Mouse (Mus musculus): ENCODE measurements around the gene Magi1. TPM values are rescaled to one million over a fixed set of nuclear protein-coding genes. Genes with fewer than 3 reads are reported as not detected.

Magi1 gene
- polyA plus RNA-seq, 1 experiment from 2014 or later, result 7.0 TPM

DNA sequence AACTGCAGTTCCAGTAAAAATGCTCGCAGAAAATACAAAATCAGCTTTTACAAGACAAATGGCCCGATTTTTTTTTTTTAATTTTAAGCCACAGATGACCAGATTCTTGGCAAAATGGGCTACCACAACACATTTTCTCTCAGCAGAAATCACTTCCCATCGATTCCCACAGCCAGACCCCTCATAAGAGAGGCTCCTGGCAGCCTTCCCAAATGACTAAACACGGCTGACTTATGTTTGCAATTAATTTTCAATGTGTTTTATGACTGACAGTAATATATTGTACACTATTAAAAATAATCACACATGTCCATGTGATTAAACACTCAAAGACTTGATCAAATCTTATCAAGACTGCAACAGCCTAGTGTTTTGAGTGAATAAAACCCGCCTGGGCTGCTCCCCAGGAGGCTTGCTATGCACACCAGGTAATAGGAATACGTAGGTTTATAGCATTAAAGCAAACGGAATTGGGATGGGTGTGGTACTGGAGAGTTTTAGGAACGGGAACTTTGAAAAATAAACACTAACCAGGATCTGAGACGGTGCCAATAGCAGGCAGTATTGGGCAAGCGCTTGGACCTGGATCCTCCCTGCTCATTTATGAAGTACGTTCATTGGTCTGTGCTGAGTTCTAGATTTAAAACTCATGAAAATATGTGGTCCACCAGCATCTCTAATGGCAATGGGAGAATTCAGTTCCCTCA, 176.2 kb downstream of the Magi1 start:
- no peak overlapping the region for H3K4me2 ChIP-seq (replicated peaks; ENCODE audit: low read depth, low read length)
- H3K27ac ChIP-seq (ENCODE audit: low read length), result no peak overlapping the region
- H3K4me1 ChIP-seq (ENCODE audit: insufficient read depth, low read length), result peaks cover 4% of the 10 kb centered on the region; the same call in 1 of the 2 replicates
- H3K9me3 ChIP-seq (ENCODE audit: low read length), result no peaks in the 10 kb centered on the region
- no peaks in the 10 kb centered on the region for H3K36me3 ChIP-seq (ENCODE audit: insufficient read depth, low read length)
- ATAC-seq (ENCODE audit: low FRiP score, low TSS enrichment), result no peak
- 61% methylated on average over 11 of the region's 11 CpGs for WGBS
- H3K27me3 ChIP-seq (ENCODE audit: insufficient read depth, low read length), result no peaks in the 10 kb centered on the region
- no peak overlapping the region for H3K9ac ChIP-seq (replicated peaks; ENCODE audit: low read length)
- H3K4me3 ChIP-seq (ENCODE audit: low read length), result no peak overlapping the region

DNA sequence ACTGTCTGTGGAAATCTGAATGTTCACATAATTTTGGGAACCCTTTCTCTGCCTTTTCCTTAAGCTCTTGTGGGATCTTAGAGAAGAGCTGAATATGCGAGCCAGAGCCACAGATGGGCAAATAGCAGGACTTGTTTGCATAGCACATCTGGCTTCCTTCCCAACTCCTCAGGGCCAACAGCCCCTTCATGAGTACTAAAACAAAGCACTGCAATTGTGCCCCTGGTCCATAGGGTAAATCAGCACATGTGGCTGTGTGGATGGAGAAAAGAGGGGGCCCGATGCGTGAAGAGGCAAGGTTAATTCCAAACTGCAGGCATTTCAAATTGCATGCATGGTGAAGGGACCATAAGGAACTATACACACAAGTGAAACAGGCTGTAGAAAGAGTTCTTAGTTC, 180.1 kb downstream of the Magi1 start:
- H3K9me3 ChIP-seq (ENCODE audit: low read length), result no peaks in the 10 kb centered on the region
- H3K27me3 ChIP-seq (ENCODE audit: insufficient read depth, low read length), result no peaks in the 10 kb centered on the region
- no peak for ATAC-seq (ENCODE audit: low FRiP score, low TSS enrichment)
- H3K4me2 ChIP-seq (replicated peaks; ENCODE audit: low read depth, low read length), result no peak overlapping the region
- peaks cover 4% of the 10 kb centered on the region; the same call in 1 of the 2 replicates for H3K4me1 ChIP-seq (ENCODE audit: insufficient read depth, low read length)
- H3K9ac ChIP-seq (replicated peaks; ENCODE audit: low read length), result no peak overlapping the region
- no peak overlapping the region for H3K27ac ChIP-seq (ENCODE audit: low read length)
- WGBS, result 72% methylated on average over 3 of the region's 3 CpGs
- H3K4me3 ChIP-seq (ENCODE audit: low read length), result no peak overlapping the region
- no peaks in the 10 kb centered on the region for H3K36me3 ChIP-seq (ENCODE audit: insufficient read depth, low read length)

DNA sequence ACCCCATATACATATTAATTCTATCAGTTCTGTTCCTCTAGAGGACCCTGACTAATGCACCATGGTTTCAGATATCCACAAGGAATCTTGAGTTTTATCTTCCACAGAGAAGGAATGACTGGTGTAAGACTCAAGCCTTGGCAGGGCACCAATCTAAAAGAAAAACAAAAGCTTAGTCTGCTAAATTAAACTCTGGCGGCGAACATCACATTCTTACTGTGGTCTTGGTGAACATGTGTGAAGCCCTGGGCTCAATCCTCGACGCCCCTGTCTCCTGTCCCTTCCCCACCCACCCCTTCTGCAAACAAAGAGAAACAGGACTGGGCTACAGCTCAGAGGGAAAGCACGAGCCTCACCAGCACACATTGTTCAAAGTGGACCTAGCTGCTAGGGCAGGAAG, 182.5 kb downstream of the Magi1 start:
- no peaks in the 10 kb centered on the region for H3K9me3 ChIP-seq (ENCODE audit: low read length)
- no peak overlapping the region for H3K4me2 ChIP-seq (replicated peaks; ENCODE audit: low read depth, low read length)
- no peak for ATAC-seq (ENCODE audit: low FRiP score, low TSS enrichment)
- H3K27ac ChIP-seq (ENCODE audit: low read length), result no peak overlapping the region
- H3K36me3 ChIP-seq (ENCODE audit: insufficient read depth, low read length), result no peaks in the 10 kb centered on the region
- peaks cover 10% of the 10 kb centered on the region for H3K4me1 ChIP-seq (ENCODE audit: insufficient read depth, low read length)
- H3K4me3 ChIP-seq (ENCODE audit: low read length), result no peak overlapping the region
- no peak overlapping the region for H3K9ac ChIP-seq (replicated peaks; ENCODE audit: low read length)
- 38% methylated on average over 5 of the region's 5 CpGs for WGBS
- H3K27me3 ChIP-seq (ENCODE audit: insufficient read depth, low read length), result no peaks in the 10 kb centered on the region

DNA sequence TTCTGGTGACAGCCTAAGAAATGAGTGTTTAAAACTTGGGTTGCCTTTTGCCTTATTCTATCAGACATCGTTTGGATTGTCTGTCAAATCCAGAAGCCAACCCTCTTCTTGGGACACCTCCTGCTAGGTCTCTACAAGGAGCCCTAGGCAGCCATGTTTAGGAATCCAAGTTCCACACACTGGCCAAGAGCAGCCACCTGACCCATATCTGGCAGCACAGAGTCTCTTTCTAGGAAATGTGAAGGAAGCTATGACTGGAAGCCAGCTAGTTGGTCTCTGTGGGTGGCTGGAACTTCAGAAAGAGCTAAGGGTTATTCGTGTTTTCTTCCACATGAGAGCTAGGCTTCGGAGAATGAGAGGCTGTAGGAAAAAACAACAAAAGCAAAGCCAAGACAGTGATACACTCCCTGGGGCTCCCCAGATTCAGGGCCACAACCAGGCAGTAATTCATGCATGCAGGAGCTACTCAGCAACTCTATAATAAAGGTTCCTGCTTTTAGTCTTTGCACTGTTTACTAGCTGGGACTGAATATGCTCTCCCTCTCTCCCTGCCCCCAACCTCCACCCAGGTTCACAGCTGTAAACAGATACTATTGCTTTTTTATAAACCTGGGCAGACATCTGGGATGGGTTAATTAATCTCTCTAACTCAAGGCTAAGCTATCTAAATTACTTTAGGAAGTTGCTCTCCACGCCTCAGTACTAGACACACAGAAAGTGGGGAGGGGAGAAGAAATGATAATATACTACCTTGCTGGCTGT, 188.6 kb downstream of the Magi1 start:
- Histone ChIP-seq H3K27me3 (ENCODE audit: insufficient read depth, low read length) (no peaks in the 10 kb centered on the region), H3K4me1 (ENCODE audit: insufficient read depth, low read length) (peaks cover 23% of the 10 kb centered on the region), H3K4me3 (ENCODE audit: low read length) (no peak overlapping the region), H3K4me2 (replicated peaks; ENCODE audit: low read depth, low read length) (no peak overlapping the region), H3K36me3 (ENCODE audit: insufficient read depth, low read length) (no peaks in the 10 kb centered on the region), H3K9me3 (ENCODE audit: low read length) (no peaks in the 10 kb centered on the region), H3K9ac (replicated peaks; ENCODE audit: low read length) (no peak overlapping the region), H3K27ac (ENCODE audit: low read length) (peak overlapping the region; percentile 5; the same call in 1 of the 2 replicates)
- 32% methylated on average over 4 of the region's 4 CpGs for WGBS
- ATAC-seq (ENCODE audit: low FRiP score, low TSS enrichment), result peak; percentile 46; the same call in 1 of the 2 replicates

DNA sequence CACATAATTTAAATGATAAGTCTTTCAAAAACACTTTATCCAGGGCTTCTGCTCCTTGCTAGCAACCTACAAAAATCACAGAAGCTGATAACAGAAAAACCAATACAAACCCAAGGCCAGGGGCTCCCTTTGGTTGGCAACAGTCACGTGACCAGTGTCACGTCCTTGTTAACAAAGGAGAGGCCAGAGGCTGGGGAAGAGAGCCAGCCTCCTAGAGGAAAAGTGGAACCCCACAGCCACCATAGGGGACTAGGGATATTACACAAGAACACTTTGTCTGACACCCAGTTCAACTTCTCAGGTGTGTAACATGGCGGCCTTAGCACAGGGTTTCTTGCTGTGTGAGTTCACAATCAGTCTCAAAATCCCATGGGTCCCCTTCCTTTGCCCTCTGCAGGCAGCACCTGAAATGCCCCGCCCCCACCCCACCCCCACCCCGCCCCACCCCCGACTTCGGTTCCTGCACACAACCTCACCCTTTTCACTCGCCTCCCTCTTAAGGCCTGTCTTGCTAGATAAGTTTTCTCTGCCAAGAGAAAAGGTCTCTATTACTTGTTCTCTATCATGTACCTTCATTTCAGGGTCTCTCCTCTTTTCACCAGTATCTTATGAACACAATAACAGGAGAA, 190.6 kb downstream of the Magi1 start:
- WGBS, result 60% methylated on average over 8 of the region's 8 CpGs
- ATAC-seq (ENCODE audit: low FRiP score, low TSS enrichment), result no peak
- H3K27ac ChIP-seq (ENCODE audit: low read length), result no peak overlapping the region

DNA sequence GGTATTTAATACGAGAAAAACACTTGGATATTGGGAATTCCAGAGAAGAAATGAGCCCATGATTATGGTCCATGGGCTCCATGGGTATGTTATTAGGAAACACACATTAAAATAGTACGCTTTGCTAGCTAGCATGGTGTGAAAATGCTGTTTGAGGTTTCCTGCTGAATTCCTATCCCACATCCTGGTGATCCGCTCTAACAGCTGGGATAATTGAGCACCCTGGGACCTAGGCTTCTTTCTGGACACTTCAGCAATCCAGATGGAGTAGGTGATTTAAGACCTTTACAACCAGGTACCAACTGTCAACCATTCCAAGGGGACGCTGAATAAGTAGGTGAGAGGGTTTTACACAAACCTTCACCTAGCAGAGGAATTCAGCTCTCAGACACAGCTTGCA, 191.2 kb downstream of the Magi1 start:
- no peaks in the 10 kb centered on the region for H3K36me3 ChIP-seq (ENCODE audit: insufficient read depth, low read length)
- no peaks in the 10 kb centered on the region for H3K27me3 ChIP-seq (ENCODE audit: insufficient read depth, low read length)
- H3K4me2 ChIP-seq (replicated peaks; ENCODE audit: low read depth, low read length), result no peak overlapping the region
- H3K9me3 ChIP-seq (ENCODE audit: low read length), result no peaks in the 10 kb centered on the region
- H3K9ac ChIP-seq (replicated peaks; ENCODE audit: low read length), result no peak overlapping the region
- H3K4me1 ChIP-seq (ENCODE audit: insufficient read depth, low read length), result peaks cover 23% of the 10 kb centered on the region
- no peak overlapping the region for H3K4me3 ChIP-seq (ENCODE audit: low read length)
- 72% methylated on average over 4 of the region's 4 CpGs for WGBS
- no peak overlapping the region for H3K27ac ChIP-seq (ENCODE audit: low read length)
- ATAC-seq (ENCODE audit: low FRiP score, low TSS enrichment), result no peak

More for the DNA sequence above, 190.6 kb downstream of the Magi1 start:
- peaks cover 23% of the 10 kb centered on the region for H3K4me1 ChIP-seq (ENCODE audit: insufficient read depth, low read length)
- H3K4me2 ChIP-seq (replicated peaks; ENCODE audit: low read depth, low read length), result no peak overlapping the region
- no peak overlapping the region for H3K4me3 ChIP-seq (ENCODE audit: low read length)
- no peaks in the 10 kb centered on the region for H3K36me3 ChIP-seq (ENCODE audit: insufficient read depth, low read length)
- H3K9ac ChIP-seq (replicated peaks; ENCODE audit: low read length), result no peak overlapping the region
- no peaks in the 10 kb centered on the region for H3K27me3 ChIP-seq (ENCODE audit: insufficient read depth, low read length)
- no peaks in the 10 kb centered on the region for H3K9me3 ChIP-seq (ENCODE audit: low read length)

DNA sequence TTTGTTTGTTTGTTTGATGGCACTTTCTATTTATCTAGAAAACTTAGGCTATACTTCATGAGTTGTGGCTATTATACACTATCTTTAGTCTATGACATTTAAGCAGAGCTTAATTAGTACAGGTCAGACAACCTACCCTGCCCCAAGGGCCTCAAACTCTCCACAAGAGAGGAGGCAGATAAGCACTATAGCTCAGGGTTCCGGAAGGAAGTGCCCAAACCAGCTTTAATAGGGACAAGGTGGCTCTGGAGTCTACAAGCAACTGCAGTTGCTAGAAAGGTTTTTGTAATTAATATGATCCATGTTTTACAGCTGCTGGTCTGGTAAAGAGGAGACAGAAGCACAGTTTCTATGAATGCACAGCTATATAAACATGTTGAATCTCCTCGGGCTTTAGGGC, 196.9 kb downstream of the Magi1 start:
- Histone ChIP-seq H3K4me3 (ENCODE audit: low read length) (no peak overlapping the region), H3K4me1 (ENCODE audit: insufficient read depth, low read length) (peaks cover 13% of the 10 kb centered on the region), H3K9ac (replicated peaks; ENCODE audit: low read length) (no peak overlapping the region), H3K27me3 (ENCODE audit: insufficient read depth, low read length) (no peaks in the 10 kb centered on the region), H3K9me3 (ENCODE audit: low read length) (no peaks in the 10 kb centered on the region), H3K27ac (ENCODE audit: low read length) (no peak overlapping the region), H3K4me2 (replicated peaks; ENCODE audit: low read depth, low read length) (no peak overlapping the region), H3K36me3 (ENCODE audit: insufficient read depth, low read length) (no peaks in the 10 kb centered on the region)
- no peak for ATAC-seq (ENCODE audit: low FRiP score, low TSS enrichment)
- 49% methylated on average over 2 of the region's 2 CpGs for WGBS

DNA sequence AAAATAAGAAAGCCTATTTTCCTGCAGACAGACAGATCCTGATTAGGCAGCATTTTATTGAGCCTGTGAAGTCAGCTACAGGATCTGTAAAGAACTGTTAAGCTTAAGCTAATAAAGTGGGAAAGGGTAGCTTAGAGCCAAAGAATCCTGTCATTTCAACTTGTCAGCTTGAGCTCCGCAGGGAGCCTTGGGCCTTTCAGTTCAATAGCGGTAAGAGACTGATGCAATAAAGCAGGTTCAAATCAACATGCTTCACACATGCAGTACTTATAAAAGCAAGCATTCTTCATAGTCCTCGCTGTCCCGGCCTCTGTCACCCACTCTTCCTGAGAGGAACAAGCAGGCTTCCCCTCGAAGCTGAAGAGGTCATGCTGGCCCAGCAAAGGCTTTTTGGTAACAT, 199.0 kb downstream of the Magi1 start:
- WGBS, result 52% methylated on average over 5 of the region's 5 CpGs
- Histone ChIP-seq H3K4me1 (ENCODE audit: insufficient read depth, low read length) (peaks cover 17% of the 10 kb centered on the region), H3K27me3 (ENCODE audit: insufficient read depth, low read length) (no peaks in the 10 kb centered on the region), H3K9ac (replicated peaks; ENCODE audit: low read length) (no peak overlapping the region), H3K4me3 (ENCODE audit: low read length) (no peak overlapping the region), H3K36me3 (ENCODE audit: insufficient read depth, low read length) (no peaks in the 10 kb centered on the region), H3K9me3 (ENCODE audit: low read length) (no peaks in the 10 kb centered on the region), H3K4me2 (replicated peaks; ENCODE audit: low read depth, low read length) (no peak overlapping the region), H3K27ac (ENCODE audit: low read length) (no peak overlapping the region)
- ATAC-seq (ENCODE audit: low FRiP score, low TSS enrichment), result no peak

DNA sequence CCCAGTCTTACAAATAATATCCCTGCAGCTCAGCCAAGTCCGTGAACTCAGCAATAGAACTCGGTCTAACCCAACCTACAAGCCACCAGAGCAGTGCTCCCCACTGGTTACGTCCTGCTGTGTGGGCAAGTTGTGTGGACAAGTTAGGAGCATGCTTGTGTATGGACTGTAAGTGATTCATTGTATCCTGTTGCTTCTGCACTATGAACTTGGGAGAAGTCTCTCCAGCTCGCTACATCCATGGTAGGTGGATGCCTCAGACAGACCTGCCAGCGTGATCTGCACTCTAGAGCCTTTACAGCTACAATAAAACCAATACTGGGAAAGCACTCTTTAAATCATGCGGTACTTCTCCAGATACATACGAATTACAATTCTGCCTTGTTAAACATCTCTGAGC, 200.3 kb downstream of the Magi1 start:
- peaks cover 27% of the 10 kb centered on the region for H3K4me1 ChIP-seq (ENCODE audit: insufficient read depth, low read length)
- no peak overlapping the region for H3K4me2 ChIP-seq (replicated peaks; ENCODE audit: low read depth, low read length)
- H3K9me3 ChIP-seq (ENCODE audit: low read length), result no peaks in the 10 kb centered on the region
- H3K9ac ChIP-seq (replicated peaks; ENCODE audit: low read length), result no peak overlapping the region
- no peaks in the 10 kb centered on the region for H3K27me3 ChIP-seq (ENCODE audit: insufficient read depth, low read length)
- ATAC-seq (ENCODE audit: low FRiP score, low TSS enrichment), result no peak
- H3K27ac ChIP-seq (ENCODE audit: low read length), result no peak overlapping the region
- H3K36me3 ChIP-seq (ENCODE audit: insufficient read depth, low read length), result no peaks in the 10 kb centered on the region
- WGBS, result 86% methylated on average over 7 of the region's 7 CpGs
- H3K4me3 ChIP-seq (ENCODE audit: low read length), result no peak overlapping the region

All from kidney, embryonic 16.5 days (tissue).